Mouse (Mus musculus) spleen, postnatal 10 days (tissue): ENCODE data around the gene Vmn1r137.
"Not testable (repeated sequence)": the region's sequence is repeated elsewhere in the genome, so short reads cannot be mapped to it uniquely, and the experiment has no call there.

Experiments used
- DNase-seq, 2 experiments: peaks; one replicate each; pipeline ENCODE4 v3.0.0; 2021 to 2022; ENCODE audit warnings: low spot score in 2 of 2

The Vmn1r137 gene

GRCm38 (mm10) chr7:21994287-21994686, at the start of gene Vmn1r137:
Gene Vmn1r137, plus strand, starts transcription at chr7:21994587.
- not testable (repeated sequence) for DNase-seq

GRCm38 (mm10) chr7:22028797-22029196, 34.4 kb downstream of the Vmn1r137 start, which contains the start of gene Vmn1r138:
Gene Vmn1r138, minus strand, starts transcription at chr7:22028897.
- not testable (repeated sequence) for DNase-seq
